Mouse (Mus musculus): ENCODE data around the gene Gm42688. TPM values are rescaled to one million over a fixed set of nuclear protein-coding genes. Genes with fewer than 3 reads are reported as not detected.
A peak's percentile ranks its signal among the peaks of the same experiment; 100 is the strongest.

Gene Gm42688
- polyA plus RNA-seq, 1 experiment from 2014 or later = 2.1 TPM

GRCm38 (mm10) chr6:83115011-83115671 lies 13.7 kb downstream of the Gm42688 start, which contains the start of gene Mogs:
TSS of gene Mogs (plus strand) at chr6:83115496.
- Histone ChIP-seq H3K4me1 (peaks cover 50% of the 10 kb centered on the region), H3K9me3 (no peaks in the 10 kb centered on the region), H3K4me3 (peak within 1 kb of the TSS; percentile 92), H3K27me3 (replicated peaks; ENCODE audit: low read depth, poor library complexity, severe bottlenecking) (no peaks in the 10 kb centered on the region), H3K27ac (replicated peaks) (peak within 1 kb of the TSS; percentile 91), H3K36me3 (replicated peaks) (peaks cover 50% of the 10 kb centered on the region)
- WGBS = 2% methylated on average over 58 of the region's 58 CpGs
- DNase-seq (ENCODE audit: low spot score) = peak; percentile 96

GRCm38 (mm10) chr6:83115682-83116372 lies 14.4 kb downstream of the Gm42688 start:
- H3K27me3 ChIP-seq (replicated peaks; ENCODE audit: low read depth, poor library complexity, severe bottlenecking) = no peaks in the 10 kb centered on the region
- peaks cover 45% of the 10 kb centered on the region for H3K36me3 ChIP-seq (replicated peaks)
- WGBS = 2% methylated on average over 48 of the region's 48 CpGs
- peak overlapping the region; percentile 92 for H3K4me3 ChIP-seq
- peaks cover 56% of the 10 kb centered on the region for H3K4me1 ChIP-seq
- H3K27ac ChIP-seq (replicated peaks) = peak overlapping the region; percentile 91
- no peaks in the 10 kb centered on the region for H3K9me3 ChIP-seq
- DNase-seq (ENCODE audit: low spot score) = no peak

- 84% methylated on average over 11 of the region's 11 CpGs for WGBS
- peak overlapping the region; percentile 91 for H3K27ac ChIP-seq (replicated peaks)
- no peak for DNase-seq (ENCODE audit: low spot score)
- peak overlapping the region; percentile 92 for H3K4me3 ChIP-seq
- H3K36me3 ChIP-seq (replicated peaks) = peaks cover 38% of the 10 kb centered on the region
- no peaks in the 10 kb centered on the region for H3K9me3 ChIP-seq
- peaks cover 56% of the 10 kb centered on the region for H3K4me1 ChIP-seq
- no peaks in the 10 kb centered on the region for H3K27me3 ChIP-seq (replicated peaks; ENCODE audit: low read depth, poor library complexity, severe bottlenecking)
Observed at GRCm38 (mm10) chr6:83116373-83117164, 15.2 kb downstream of the Gm42688 start.

GRCm38 (mm10) chr6:83117165-83117438 lies 15.7 kb downstream of the Gm42688 start:
- 87% methylated on average over 4 of the region's 4 CpGs for WGBS
- Histone ChIP-seq H3K4me3 (peak overlapping the region; percentile 92), H3K36me3 (replicated peaks) (peaks cover 38% of the 10 kb centered on the region), H3K27ac (replicated peaks) (peak overlapping the region; percentile 21; the same call in 1 of the 2 replicates), H3K27me3 (replicated peaks; ENCODE audit: low read depth, poor library complexity, severe bottlenecking) (no peaks in the 10 kb centered on the region), H3K4me1 (peaks cover 61% of the 10 kb centered on the region), H3K9me3 (no peaks in the 10 kb centered on the region)
- DNase-seq (ENCODE audit: low spot score) = no peak

- H3K27ac ChIP-seq (replicated peaks) = peak overlapping the region; percentile 21; the same call in 1 of the 2 replicates
- H3K4me1 ChIP-seq = peaks cover 66% of the 10 kb centered on the region
- H3K4me3 ChIP-seq = peak overlapping the region; percentile 92; the same call in 1 of the 2 replicates
- H3K27me3 ChIP-seq (replicated peaks; ENCODE audit: low read depth, poor library complexity, severe bottlenecking) = no peaks in the 10 kb centered on the region
- H3K9me3 ChIP-seq = no peaks in the 10 kb centered on the region
- 91% methylated on average over 13 of the region's 13 CpGs for WGBS
- DNase-seq (ENCODE audit: low spot score) = no peak
- peaks cover 38% of the 10 kb centered on the region for H3K36me3 ChIP-seq (replicated peaks)
Observed at GRCm38 (mm10) chr6:83117616-83118015, 16.2 kb downstream of the Gm42688 start.

GRCm38 (mm10) chr6:83118369-83118768 lies 17.0 kb downstream of the Gm42688 start:
- H3K4me1 ChIP-seq = peaks cover 73% of the 10 kb centered on the region

GRCm38 (mm10) chr6:83118825-83119733 lies 17.7 kb downstream of the Gm42688 start:
- H3K36me3 ChIP-seq (replicated peaks) = peaks cover 41% of the 10 kb centered on the region
- WGBS = 85% methylated on average over 14 of the region's 14 CpGs
- no peaks in the 10 kb centered on the region for H3K9me3 ChIP-seq
- peaks cover 81% of the 10 kb centered on the region for H3K4me1 ChIP-seq
- DNase-seq (ENCODE audit: low spot score) = no peak
- H3K4me3 ChIP-seq = peak overlapping the region; percentile 83; the same call in 1 of the 2 replicates
- H3K27me3 ChIP-seq (replicated peaks; ENCODE audit: low read depth, poor library complexity, severe bottlenecking) = no peaks in the 10 kb centered on the region
- peak overlapping the region; percentile 99 for H3K27ac ChIP-seq (replicated peaks)

More at GRCm38 (mm10) chr6:83118369-83118768, 17.0 kb downstream of the Gm42688 start:
- Histone ChIP-seq H3K9me3 (no peaks in the 10 kb centered on the region), H3K27me3 (replicated peaks; ENCODE audit: low read depth, poor library complexity, severe bottlenecking) (no peaks in the 10 kb centered on the region), H3K36me3 (replicated peaks) (peaks cover 41% of the 10 kb centered on the region), H3K4me3 (peak overlapping the region; percentile 92; the same call in 1 of the 2 replicates), H3K27ac (replicated peaks) (peak overlapping the region; percentile 21; the same call in 1 of the 2 replicates)
- 88% methylated on average over 11 of the region's 11 CpGs for WGBS
- no peak for DNase-seq (ENCODE audit: low spot score)

GRCm38 (mm10) chr6:83119734-83120051 lies 18.3 kb downstream of the Gm42688 start:
- H3K36me3 ChIP-seq (replicated peaks) = peaks cover 41% of the 10 kb centered on the region
- H3K27ac ChIP-seq (replicated peaks) = peak overlapping the region; percentile 99
- DNase-seq (ENCODE audit: low spot score) = peak; percentile 18
- peak overlapping the region; percentile 83 for H3K4me3 ChIP-seq
- WGBS = 78% methylated on average over 7 of the region's 7 CpGs
- no peaks in the 10 kb centered on the region for H3K9me3 ChIP-seq
- no peaks in the 10 kb centered on the region for H3K27me3 ChIP-seq (replicated peaks; ENCODE audit: low read depth, poor library complexity, severe bottlenecking)
- peaks cover 83% of the 10 kb centered on the region for H3K4me1 ChIP-seq

- Histone ChIP-seq H3K36me3 (replicated peaks) (peaks cover 41% of the 10 kb centered on the region), H3K4me1 (peaks cover 81% of the 10 kb centered on the region), H3K27me3 (replicated peaks; ENCODE audit: low read depth, poor library complexity, severe bottlenecking) (no peaks in the 10 kb centered on the region), H3K9me3 (no peaks in the 10 kb centered on the region), H3K4me3 (peak within 1 kb of the TSS; percentile 83), H3K27ac (replicated peaks) (peak within 1 kb of the TSS; percentile 99)
- under 1% methylated on average over 38 of the region's 38 CpGs for WGBS
- DNase-seq (ENCODE audit: low spot score) = peak; percentile 96
Observed at GRCm38 (mm10) chr6:83120930-83121862, 19.8 kb downstream of the Gm42688 start, which contains the start of gene Wbp1. TSS of gene Wbp1 (minus strand) at chr6:83121559.

GRCm38 (mm10) chr6:83121863-83122710 lies 20.7 kb downstream of the Gm42688 start:
- Histone ChIP-seq H3K4me3 (peak overlapping the region; percentile 83), H3K27ac (replicated peaks) (peak overlapping the region; percentile 99), H3K4me1 (peaks cover 72% of the 10 kb centered on the region), H3K36me3 (replicated peaks) (peaks cover 34% of the 10 kb centered on the region), H3K9me3 (no peaks in the 10 kb centered on the region), H3K27me3 (replicated peaks; ENCODE audit: low read depth, poor library complexity, severe bottlenecking) (no peaks in the 10 kb centered on the region)
- 2% methylated on average over 52 of the region's 52 CpGs for WGBS
- no peak for DNase-seq (ENCODE audit: low spot score)

Measured in embryonic facial prominence, embryonic 10.5 days (tissue).